Mouse (Mus musculus): Measurements from ENCODE around the gene Olfr1250.
"Not testable (repeated sequence)": the region's sequence is repeated elsewhere in the genome, so short reads cannot be mapped to it uniquely, and the experiment has no call there.

Gene Olfr1250

GRCm38 (mm10) chr2:89661367-89661766, at the start of gene Olfr1250:
TSS of gene Olfr1250 (minus strand) at chr2:89661467.
- DNase-seq (ENCODE audit: low spot score): no peak

- no peak for DNase-seq (ENCODE audit: low spot score)
Measured at GRCm38 (mm10) chr2:89691980-89692379, 30.7 kb upstream of the Olfr1250 start.

GRCm38 (mm10) chr2:89671836-89672235, 10.6 kb upstream of the Olfr1250 start, which contains the start of gene Olfr1251:
TSS of gene Olfr1251 (minus strand) at chr2:89671936.
- no peak for DNase-seq (ENCODE audit: low spot score)

GRCm38 (mm10) chr2:89634883-89635282, 26.4 kb downstream of the Olfr1250 start, which contains the start of gene Olfr1249:
TSS of gene Olfr1249 (minus strand) at chr2:89634983.
- DNase-seq (ENCODE audit: low spot score): no peak

GRCm38 (mm10) chr2:89618145-89618544, 43.1 kb downstream of the Olfr1250 start, which contains the start of gene Olfr1248:
TSS of gene Olfr1248 (minus strand) at chr2:89618245.
- not testable (repeated sequence) for DNase-seq (ENCODE audit: low spot score)

GRCm38 (mm10) chr2:89614030-89614429, 47.2 kb downstream of the Olfr1250 start, which contains the start of gene Olfr1247:
TSS of gene Olfr1247 (minus strand) at chr2:89614130.
- DNase-seq (ENCODE audit: low spot score): no peak
